Mouse (Mus musculus) heart, embryonic 13.5 days (tissue): ENCODE measurements around the gene Rpusd3. TPM values are rescaled to one million over a fixed set of nuclear protein-coding genes. Genes with fewer than 3 reads are reported as not detected.

Source experiments
- ATAC-seq: fragments of 200-750 bp; cut with Nextera tagmentation; 2 replicates; pipeline ENCODE4 v1.8.0; 2017; ENCODE audit warnings: moderate TSS enrichment; ENCODE audit not compliant: insufficient number of reproducible peaks, low FRiP score, low TSS enrichment; ENCODE audit errors: extremely low read depth
- H3K27ac ChIP-seq: fragments of 300-500 bp; sonication (generic); replicated peaks from 2 replicates; pipeline ENCODE4 v1.5.1; 2015; ENCODE audit warnings: moderate library complexity, mild to moderate bottlenecking, inconsistent platforms
- H3K27me3 ChIP-seq: fragments of 300-500 bp; sonication (generic); replicated peaks from 2 replicates; pipeline ENCODE4 v1.6.1; 2015; ENCODE audit warnings: mild to moderate bottlenecking, inconsistent platforms
- H3K36me3 ChIP-seq: fragments of 300-500 bp; sonication (generic); 2 replicates; pipeline ENCODE4 v1.6.1; 2015; ENCODE audit warnings: mild to moderate bottlenecking, inconsistent platforms
- H3K4me1 ChIP-seq: fragments of 300-500 bp; sonication (generic); 2 replicates; pipeline ENCODE4 v1.6.1; 2015; ENCODE audit warnings: inconsistent platforms
- H3K4me2 ChIP-seq: fragments of 300-500 bp; sonication (generic); 2 replicates; pipeline ENCODE4 v1.6.1; 2015; ENCODE audit warnings: inconsistent platforms, mild to moderate bottlenecking, moderate library complexity
- H3K4me3 ChIP-seq: fragments of 300-500 bp; sonication (generic); 2 replicates; pipeline ENCODE4 v1.5.1; 2015; ENCODE audit warnings: moderate library complexity, mild to moderate bottlenecking, inconsistent platforms
- H3K9ac ChIP-seq: fragments of 300-500 bp; sonication (generic); 2 replicates; pipeline ENCODE4 v1.6.1; 2015; ENCODE audit warnings: inconsistent platforms, mild to moderate bottlenecking, moderate library complexity
- H3K9me3 ChIP-seq: fragments of 300-500 bp; sonication (generic); 2 replicates; pipeline ENCODE4 v1.6.1; 2016; ENCODE audit warnings: inconsistent platforms
- WGBS: fragments of 180-500 bp; shearing (Covaris S2); methylation state at CpG from one replicate; pipeline ENCODE4 v1.1.7; 2015; ENCODE audit warnings: mixed read lengths; 5-methylcytosine and 5-hydroxymethylcytosine counted together
- polyA plus RNA-seq: library from polyadenylated mRNA; unstranded; fragments of >200 nt; fragmentation: Nextera tagmentation; extraction: Ambion mirVana; gene quantifications from 2 replicates; pipeline ENCODE4 v1.2.1, GENCODE M21; 2015

Rpusd3 gene
- polyA plus RNA-seq, 1 experiment from 2014 or later, result 13.6 TPM

DNA sequence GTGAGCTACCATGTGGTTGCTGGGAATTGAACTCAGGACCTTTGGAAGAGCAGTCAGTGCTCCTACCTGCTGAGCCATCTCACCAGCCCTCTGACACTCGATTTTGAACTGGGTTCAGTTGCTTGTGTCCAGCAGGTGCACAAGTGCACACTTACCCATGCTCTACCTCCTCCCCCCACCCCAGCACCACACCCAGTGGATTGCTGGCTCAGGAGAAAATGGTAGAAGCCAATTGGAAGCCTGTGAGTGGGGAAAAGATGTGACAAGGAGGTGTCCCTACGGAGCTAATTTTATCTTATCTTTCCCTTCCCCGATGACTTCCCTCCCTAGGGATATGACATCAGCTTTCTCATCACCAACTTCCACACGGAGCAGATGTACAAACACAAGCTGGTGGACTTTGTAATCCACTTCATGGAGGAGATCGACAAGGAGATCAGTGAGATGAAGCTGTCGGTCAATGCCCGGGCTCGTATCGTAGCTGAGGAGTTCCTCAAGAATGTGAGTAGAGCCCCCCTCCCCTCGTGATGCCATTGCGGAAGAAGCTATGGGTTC is 33.9 kb downstream of the Rpusd3 start:
- 65% methylated on average over 11 of the region's 11 CpGs for WGBS
- no peak overlapping the region for H3K9ac ChIP-seq
- no peak overlapping the region for H3K4me2 ChIP-seq
- H3K9me3 ChIP-seq, result no peaks in the 10 kb centered on the region
- peaks cover 100% of the 10 kb centered on the region for H3K36me3 ChIP-seq
- H3K27ac ChIP-seq, result no peak overlapping the region
- H3K4me1 ChIP-seq, result peaks cover 7% of the 10 kb centered on the region; the same call in 1 of the 2 replicates
- H3K27me3 ChIP-seq, result no peaks in the 10 kb centered on the region
- H3K4me3 ChIP-seq, result no peak overlapping the region
- ATAC-seq, result no peak

DNA sequence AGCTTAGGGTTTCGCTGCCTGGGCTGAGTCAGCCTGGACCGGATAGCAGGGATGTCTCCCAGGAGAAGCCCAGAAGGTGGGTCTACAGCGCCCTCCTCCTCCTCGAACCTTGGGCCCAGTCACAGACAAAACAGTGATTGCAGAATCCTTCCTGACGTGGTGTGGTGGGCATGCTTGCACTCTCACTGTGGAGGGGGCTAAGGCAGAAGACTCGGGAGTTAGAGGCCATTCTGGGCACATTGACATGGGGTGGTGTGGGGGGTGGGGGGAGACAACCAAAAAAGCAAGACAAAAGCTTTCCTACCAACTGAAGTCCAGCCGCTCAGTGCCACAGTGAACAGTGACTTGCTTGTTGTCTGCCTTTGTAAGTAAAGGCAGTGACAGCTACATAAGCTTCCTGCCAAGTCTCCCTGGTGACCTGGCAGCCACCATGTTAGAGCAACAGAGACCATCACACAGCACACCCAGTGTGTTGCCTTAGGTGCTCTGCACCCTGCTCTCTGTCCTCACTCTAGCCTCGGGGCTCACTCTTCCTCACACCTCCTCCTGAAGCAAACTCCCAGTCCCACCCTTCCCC is 34.7 kb downstream of the Rpusd3 start:
- H3K4me1 ChIP-seq, result peaks cover 9% of the 10 kb centered on the region
- peaks cover 92% of the 10 kb centered on the region for H3K36me3 ChIP-seq
- no peak overlapping the region for H3K4me2 ChIP-seq
- no peak for ATAC-seq
- H3K27me3 ChIP-seq, result no peaks in the 10 kb centered on the region
- no peak overlapping the region for H3K4me3 ChIP-seq
- H3K9me3 ChIP-seq, result no peaks in the 10 kb centered on the region
- no peak overlapping the region for H3K27ac ChIP-seq
- WGBS, result 91% methylated on average over 8 of the region's 8 CpGs
- no peak overlapping the region for H3K9ac ChIP-seq

DNA sequence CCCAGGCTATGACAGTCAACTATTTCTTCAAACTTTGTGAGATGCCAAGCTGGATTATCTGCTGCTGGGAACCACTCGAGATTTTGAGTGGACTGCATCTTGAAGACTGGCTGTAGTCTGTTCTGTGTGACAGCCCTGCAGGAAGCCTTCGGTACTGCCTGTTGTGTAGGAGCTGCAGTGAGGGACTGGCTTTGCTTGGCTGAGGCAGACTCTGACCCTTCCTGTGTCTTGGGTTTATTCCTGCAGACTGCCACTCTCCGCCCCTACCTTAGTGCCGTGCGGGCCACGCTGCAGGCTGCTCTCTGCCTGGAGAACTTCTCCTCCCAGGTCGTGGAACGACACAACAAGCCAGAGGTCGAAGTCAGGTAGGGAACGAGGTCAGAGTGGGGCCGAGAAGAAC is 38.7 kb downstream of the Rpusd3 start:
- H3K4me3 ChIP-seq, result no peak overlapping the region
- ATAC-seq, result no peak
- no peak overlapping the region for H3K9ac ChIP-seq
- no peak overlapping the region for H3K27ac ChIP-seq
- peaks cover 24% of the 10 kb centered on the region for H3K4me1 ChIP-seq
- no peaks in the 10 kb centered on the region for H3K27me3 ChIP-seq
- WGBS, result 86% methylated on average over 11 of the region's 11 CpGs
- H3K36me3 ChIP-seq, result peaks cover 57% of the 10 kb centered on the region
- H3K4me2 ChIP-seq, result no peak overlapping the region
- no peaks in the 10 kb centered on the region for H3K9me3 ChIP-seq

DNA sequence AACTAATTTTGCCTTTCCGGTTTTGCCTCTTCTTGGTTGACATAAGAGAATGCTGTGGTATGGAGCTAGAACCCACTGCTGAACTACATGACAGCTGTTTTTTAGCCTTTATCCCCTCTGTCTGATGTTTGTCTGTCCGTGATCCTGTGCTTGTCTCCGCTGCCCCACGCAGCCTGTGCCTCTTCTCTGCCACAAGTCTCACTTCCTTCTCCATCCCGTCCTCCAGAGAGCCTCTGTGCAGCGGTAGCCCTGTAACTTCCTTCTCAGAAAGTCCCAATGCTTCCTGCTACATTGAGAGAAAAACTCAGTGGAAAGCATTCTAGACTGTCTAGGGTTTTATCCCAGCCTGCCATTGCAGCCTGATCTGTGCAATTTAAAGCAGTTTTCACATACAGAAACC is 39.9 kb downstream of the Rpusd3 start:
- H3K27ac ChIP-seq, result no peak overlapping the region
- H3K4me3 ChIP-seq, result peak overlapping the region; percentile 96
- H3K36me3 ChIP-seq, result peaks cover 57% of the 10 kb centered on the region
- H3K9ac ChIP-seq, result peak overlapping the region; percentile 97
- H3K4me1 ChIP-seq, result peaks cover 24% of the 10 kb centered on the region
- H3K4me2 ChIP-seq, result peak overlapping the region; percentile 94
- H3K27me3 ChIP-seq, result no peaks in the 10 kb centered on the region
- WGBS, result 63% methylated on average over 6 of the region's 6 CpGs
- H3K9me3 ChIP-seq, result no peaks in the 10 kb centered on the region
- no peak for ATAC-seq

DNA sequence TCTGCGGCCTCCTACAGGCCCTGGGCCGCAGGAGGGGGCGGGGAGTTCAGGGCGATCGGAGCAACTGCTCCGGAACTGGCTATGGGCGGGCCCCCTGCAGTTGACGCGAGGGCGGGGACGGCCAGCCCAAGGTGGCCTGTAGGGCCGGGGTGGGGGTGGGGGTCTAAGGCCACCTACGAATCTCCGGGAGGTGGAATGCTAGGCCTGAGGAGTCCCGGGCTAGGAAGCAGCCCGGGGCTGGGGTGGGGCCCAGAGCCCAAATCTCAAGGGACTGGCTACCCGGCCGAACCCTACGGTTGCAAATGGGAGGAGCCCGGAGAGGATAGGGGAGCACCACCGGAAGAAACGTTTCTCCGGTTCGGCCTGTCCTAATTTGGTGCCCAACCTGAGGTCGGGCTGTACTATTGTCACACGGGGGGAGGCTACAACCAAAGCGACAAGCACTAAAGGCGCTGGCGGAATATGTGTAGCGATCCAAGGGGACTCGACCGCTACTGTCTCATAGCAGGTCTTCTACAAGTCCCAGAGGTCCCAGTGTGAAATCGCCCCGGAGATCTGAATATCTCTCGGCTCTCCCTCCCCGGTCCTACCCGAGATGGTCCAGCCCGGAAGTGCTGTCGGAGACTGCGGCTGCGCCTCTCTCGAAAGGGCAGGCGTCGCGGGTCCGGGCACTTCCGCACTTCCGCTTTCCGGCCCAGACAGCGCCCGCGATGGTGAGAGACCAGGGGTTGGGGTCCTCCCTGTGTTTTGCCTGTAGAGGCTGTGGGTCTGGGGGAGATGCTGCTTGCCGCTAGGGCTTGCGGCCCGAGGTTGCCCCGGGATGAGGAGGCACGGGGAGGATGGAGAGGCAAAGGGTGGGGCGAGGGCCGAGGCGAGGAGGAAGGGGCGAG is 41.4 kb downstream of the Rpusd3 start, which contains the start of the genes Tada3 and Arpc4:
Gene Tada3 (minus strand): TSS at position 388 of the 890 bp plus-strand sequence.
Gene Arpc4 (plus strand): TSS at position 620 of the 890 bp plus-strand sequence.
- H3K4me1 ChIP-seq, result peaks cover 24% of the 10 kb centered on the region
- WGBS, result under 1% methylated on average over 58 of the region's 61 CpGs
- no peaks in the 10 kb centered on the region for H3K9me3 ChIP-seq
- ATAC-seq, result peak; percentile 90
- peaks cover 57% of the 10 kb centered on the region for H3K36me3 ChIP-seq
- no peaks in the 10 kb centered on the region for H3K27me3 ChIP-seq
- H3K27ac ChIP-seq, result peak within 1 kb of the TSS; percentile 96
- H3K4me2 ChIP-seq, result peak within 1 kb of the TSS; percentile 94
- peak within 1 kb of the TSS; percentile 96 for H3K4me3 ChIP-seq
- peak within 1 kb of the TSS; percentile 97 for H3K9ac ChIP-seq

DNA sequence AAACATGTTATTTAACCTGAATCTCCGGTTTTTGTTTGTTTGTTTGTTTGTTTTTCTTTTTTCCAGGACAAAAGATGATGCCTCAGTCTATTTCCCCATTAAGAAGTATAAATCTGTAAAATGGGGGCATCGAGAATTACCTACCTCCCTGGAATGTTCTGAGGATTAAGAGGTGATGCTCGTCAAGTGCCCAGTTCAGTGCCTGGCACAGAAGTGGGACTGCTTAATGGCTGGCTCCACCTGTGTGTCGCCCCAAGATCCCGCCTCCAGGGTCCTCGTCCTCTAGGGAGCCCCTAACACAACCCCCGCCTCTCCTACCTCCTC is 42.0 kb downstream of the Rpusd3 start:
- 6% methylated on average over 7 of the region's 7 CpGs for WGBS
- H3K4me3 ChIP-seq, result peak overlapping the region; percentile 96
- H3K36me3 ChIP-seq, result peaks cover 57% of the 10 kb centered on the region
- peaks cover 24% of the 10 kb centered on the region for H3K4me1 ChIP-seq
- H3K27ac ChIP-seq, result peak overlapping the region; percentile 96
- peak overlapping the region; percentile 94 for H3K4me2 ChIP-seq
- H3K9ac ChIP-seq, result peak overlapping the region; percentile 97
- ATAC-seq, result no peak
- no peaks in the 10 kb centered on the region for H3K9me3 ChIP-seq
- H3K27me3 ChIP-seq, result no peaks in the 10 kb centered on the region

DNA sequence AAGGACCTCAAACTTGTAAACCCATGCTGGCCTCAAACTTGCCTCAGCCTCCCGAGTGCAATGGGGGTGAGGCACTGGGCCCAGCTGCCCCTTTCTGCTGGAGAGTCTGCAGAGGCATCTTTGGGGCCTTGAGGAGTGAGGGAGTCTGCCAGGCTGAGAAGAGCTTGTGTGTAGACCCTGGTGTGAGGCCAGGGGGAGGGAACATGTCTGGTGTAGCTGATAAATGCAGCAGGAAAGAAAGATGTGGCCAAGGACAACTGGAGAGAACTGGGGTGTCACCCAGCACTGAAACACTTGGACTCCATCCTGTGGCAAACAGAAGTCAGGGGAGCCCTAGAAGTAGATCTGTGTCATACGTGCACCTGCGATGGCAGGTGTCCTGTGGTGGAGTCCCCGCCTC is 45.6 kb downstream of the Rpusd3 start:
- Histone ChIP-seq H3K4me2 (no peak overlapping the region), H3K27me3 (no peaks in the 10 kb centered on the region), H3K9ac (no peak overlapping the region), H3K9me3 (no peaks in the 10 kb centered on the region), H3K4me1 (peaks cover 6% of the 10 kb centered on the region), H3K36me3 (peaks cover 75% of the 10 kb centered on the region), H3K27ac (no peak overlapping the region), H3K4me3 (no peak overlapping the region)
- ATAC-seq, result no peak
- 85% methylated on average over 4 of the region's 4 CpGs for WGBS

DNA sequence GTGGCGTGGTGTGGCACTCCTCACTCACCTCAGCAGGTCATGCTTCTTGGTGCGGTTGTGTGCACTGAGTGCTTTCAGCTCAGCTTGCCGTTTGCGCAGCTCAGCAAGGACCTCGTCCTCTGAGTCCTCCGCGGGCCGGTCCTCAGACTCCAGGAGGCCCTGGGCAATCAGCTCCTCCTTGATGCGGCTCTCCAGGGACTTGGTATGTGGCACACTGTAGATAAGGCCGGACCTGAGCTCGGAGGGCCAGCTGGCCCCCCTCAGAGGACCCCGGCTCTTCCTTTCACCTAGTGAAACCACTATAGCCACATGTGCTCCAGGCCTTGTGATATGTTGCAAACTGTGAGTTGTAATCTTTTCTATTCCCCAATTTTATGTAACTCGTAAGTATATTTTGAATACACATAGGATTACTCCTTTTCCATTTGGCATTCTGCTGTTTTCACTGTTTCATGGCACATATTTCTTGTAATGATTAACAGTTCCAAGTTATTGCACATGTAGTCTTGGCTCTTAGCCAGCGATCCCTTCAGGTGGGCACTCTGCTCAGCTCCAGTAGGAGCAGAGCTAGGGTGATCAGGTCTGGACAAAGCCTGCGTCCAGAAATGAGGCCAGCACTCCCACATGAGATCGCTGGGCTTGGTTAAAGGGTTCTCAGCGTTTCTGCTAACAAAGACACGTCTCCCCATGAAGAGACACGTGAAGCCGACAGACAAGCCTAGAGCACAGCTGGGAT is 48.8 kb downstream of the Rpusd3 start:
- ATAC-seq, result no peak; the same call in 1 of the 2 replicates
- peaks cover 91% of the 10 kb centered on the region for H3K36me3 ChIP-seq

DNA sequence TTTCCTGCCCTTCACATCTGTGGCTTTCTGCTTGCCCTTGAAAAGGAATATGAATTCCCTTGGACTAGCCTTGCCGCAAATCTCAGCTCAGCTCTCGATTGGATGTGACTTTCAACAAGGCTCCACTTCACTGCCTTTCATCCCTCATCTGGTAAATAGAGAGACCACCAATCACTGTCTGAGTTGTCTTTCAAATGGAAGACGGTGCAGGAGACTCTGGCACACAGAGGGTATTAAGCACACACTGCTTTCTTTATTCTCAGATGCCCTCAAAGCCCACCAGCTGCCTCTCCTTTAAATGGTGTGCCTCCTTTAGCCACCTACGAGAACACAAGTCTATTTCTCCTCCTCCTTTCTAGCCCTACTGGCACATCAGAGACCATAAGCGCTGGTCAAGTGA is 50.6 kb downstream of the Rpusd3 start:
- Histone ChIP-seq H3K27me3 (no peaks in the 10 kb centered on the region), H3K4me2 (no peak overlapping the region), H3K4me1 (no peaks in the 10 kb centered on the region), H3K4me3 (no peak overlapping the region), H3K9ac (no peak overlapping the region), H3K27ac (no peak overlapping the region), H3K9me3 (no peaks in the 10 kb centered on the region), H3K36me3 (peaks cover 74% of the 10 kb centered on the region)
- no peak for ATAC-seq
- 85% methylated on average over 5 of the region's 5 CpGs for WGBS

More for the DNA sequence above, 48.8 kb downstream of the Rpusd3 start:
- Histone ChIP-seq H3K27me3 (no peaks in the 10 kb centered on the region), H3K9ac (no peak overlapping the region), H3K27ac (no peak overlapping the region), H3K4me1 (no peaks in the 10 kb centered on the region), H3K4me2 (no peak overlapping the region), H3K4me3 (no peak overlapping the region), H3K9me3 (no peaks in the 10 kb centered on the region)
- 86% methylated on average over 20 of the region's 20 CpGs for WGBS

DNA sequence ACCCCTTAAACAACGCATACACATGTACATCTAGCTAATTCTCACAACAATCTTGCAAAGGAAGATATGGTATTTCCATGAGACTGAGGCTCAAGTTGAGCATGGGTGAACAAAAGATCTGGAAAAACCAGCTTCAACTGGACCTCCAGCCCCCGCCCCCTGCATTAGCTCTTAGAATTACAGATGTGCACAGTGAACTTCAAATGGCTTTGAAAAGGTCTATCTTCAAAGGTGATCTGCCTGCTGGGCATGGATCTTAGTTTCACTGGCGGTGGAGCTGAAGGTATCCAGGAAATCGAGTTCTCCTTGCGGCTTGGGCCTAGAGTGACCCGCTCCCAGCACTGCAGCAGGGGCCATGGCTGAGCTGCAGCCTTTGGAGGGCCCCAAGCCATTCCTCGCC is 51.0 kb downstream of the Rpusd3 start:
- Histone ChIP-seq H3K36me3 (peaks cover 69% of the 10 kb centered on the region), H3K4me2 (no peak overlapping the region), H3K27ac (no peak overlapping the region), H3K9me3 (no peaks in the 10 kb centered on the region), H3K4me3 (no peak overlapping the region), H3K9ac (no peak overlapping the region), H3K27me3 (no peaks in the 10 kb centered on the region), H3K4me1 (no peaks in the 10 kb centered on the region)
- no peak for ATAC-seq
- WGBS, result 76% methylated on average over 7 of the region's 7 CpGs

DNA sequence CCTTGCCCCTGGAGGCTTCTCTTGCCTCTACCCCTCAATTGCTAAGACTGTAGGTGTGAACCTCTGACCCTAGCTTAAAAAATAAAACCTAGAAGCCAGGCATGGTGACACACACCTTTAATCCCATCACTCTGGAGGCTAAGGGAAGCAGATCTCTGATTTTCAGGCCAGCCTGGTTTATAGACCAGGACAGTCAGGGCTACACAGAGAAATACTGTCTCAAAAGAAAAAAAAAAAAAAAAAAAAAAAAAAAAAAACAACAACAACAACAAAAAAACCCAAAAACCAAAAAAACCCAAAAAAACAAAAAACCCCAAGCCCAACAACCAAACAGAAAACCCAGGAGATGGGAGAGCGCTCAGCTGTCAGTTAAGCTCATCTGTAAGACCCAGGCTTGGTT is 51.6 kb downstream of the Rpusd3 start:
- no peaks in the 10 kb centered on the region for H3K9me3 ChIP-seq
- no peak overlapping the region for H3K4me2 ChIP-seq
- no peak for ATAC-seq
- no peaks in the 10 kb centered on the region for H3K4me1 ChIP-seq
- no peak overlapping the region for H3K27ac ChIP-seq
- no peaks in the 10 kb centered on the region for H3K27me3 ChIP-seq
- no peak overlapping the region for H3K9ac ChIP-seq
- peaks cover 64% of the 10 kb centered on the region for H3K36me3 ChIP-seq
- H3K4me3 ChIP-seq, result no peak overlapping the region
- 95% methylated on average over 1 of the region's 1 CpGs for whole genome bisulfite sequencing
